Mouse (Mus musculus) left cerebral cortex, postnatal 4 days (tissue): ENCODE measurements around the gene Gjb3. TPM values are rescaled to one million over a fixed set of nuclear protein-coding genes. Genes with fewer than 3 reads are reported as not detected.

Source experiments
- DNase-seq: peaks from one replicate; pipeline ENCODE4 v3.0.0-alpha.2; 2022
- intact Hi-C: fragments of 180-260 bp; cut with DNase I; formaldehyde crosslinking; loops from one replicate; pipeline ENCODE4 v1.15.1; 2025
- total RNA-seq, 2 experiments: library from RNA; stranded (reverse); gene quantifications; 2 replicates each; pipeline ENCODE4 v1.2.3; 2021

The Gjb3 gene
- total RNA-seq, result under 1 TPM; 0.60 to 0.70 TPM

DNA sequence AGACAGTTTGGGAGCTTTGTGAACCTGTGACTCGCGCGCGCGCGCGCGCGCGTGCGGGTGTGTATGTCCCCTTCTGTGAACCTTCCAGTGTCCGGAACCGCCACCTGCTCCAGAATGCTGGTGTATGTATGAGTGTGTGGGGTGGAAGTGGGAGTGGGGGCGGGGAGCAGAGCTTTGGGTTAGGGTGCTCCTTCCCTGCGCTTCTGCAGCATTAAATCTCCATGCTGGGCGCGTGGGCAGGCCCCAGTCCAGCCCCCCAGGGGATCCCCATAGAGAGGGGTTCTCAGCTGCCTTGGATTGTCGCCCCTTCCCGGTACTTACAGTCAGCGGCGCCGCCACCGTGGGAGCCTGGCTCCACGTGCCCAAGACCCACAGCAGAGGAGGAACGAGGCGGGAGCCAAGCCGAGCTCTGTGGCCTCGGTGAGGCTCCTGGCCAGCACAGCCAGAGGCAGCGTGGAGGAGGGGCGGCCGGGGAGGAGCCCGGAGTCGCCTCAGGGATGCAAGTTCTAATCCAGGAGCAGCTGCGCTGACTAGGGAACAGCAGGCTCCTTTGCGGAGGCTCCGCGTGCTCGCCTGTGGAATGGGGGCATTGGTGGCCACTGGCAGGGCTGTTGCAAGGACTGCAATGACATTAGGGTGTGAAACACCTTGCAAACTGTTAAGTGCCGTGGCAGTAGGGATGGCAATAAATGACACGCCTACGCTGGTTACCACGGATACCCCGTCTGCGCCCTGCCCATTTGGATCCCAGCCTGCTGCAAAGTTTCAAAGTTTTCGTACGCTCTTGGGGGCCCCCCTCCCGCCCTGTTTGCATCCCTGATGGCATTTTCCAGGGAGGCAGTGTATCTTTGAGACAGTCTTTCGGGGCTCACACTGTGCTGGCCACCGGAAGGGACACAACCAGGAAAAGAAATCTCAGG is at the start of gene Gjb3:
TSS of gene Gjb3 (minus strand) at position 664 of the 920 bp plus-strand sequence.
- intact Hi-C loops, result no loop called here
- DNase-seq, result peak; percentile 38

DNA sequence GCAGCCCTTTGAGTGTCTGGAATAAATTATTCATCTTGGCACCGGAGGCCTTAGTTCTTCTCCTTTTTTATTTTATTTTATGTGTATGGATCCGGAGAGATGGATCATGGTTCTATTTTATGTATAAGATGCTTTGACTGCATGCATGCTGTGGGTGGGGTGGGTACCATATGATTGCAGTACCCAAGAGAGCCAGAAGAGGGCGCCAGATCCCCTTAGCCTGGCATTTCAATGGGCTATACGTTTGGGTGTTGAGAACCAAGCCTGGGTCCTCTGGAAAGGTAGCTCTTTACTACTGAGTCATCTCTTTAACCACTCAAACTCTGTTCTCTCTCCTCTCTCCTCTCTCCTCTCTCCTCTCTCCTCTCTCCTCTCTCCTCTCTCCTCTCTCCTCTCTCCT is 46.7 kb upstream of the Gjb3 start:
- intact Hi-C loops, result no loop called here
- no peak for DNase-seq

DNA sequence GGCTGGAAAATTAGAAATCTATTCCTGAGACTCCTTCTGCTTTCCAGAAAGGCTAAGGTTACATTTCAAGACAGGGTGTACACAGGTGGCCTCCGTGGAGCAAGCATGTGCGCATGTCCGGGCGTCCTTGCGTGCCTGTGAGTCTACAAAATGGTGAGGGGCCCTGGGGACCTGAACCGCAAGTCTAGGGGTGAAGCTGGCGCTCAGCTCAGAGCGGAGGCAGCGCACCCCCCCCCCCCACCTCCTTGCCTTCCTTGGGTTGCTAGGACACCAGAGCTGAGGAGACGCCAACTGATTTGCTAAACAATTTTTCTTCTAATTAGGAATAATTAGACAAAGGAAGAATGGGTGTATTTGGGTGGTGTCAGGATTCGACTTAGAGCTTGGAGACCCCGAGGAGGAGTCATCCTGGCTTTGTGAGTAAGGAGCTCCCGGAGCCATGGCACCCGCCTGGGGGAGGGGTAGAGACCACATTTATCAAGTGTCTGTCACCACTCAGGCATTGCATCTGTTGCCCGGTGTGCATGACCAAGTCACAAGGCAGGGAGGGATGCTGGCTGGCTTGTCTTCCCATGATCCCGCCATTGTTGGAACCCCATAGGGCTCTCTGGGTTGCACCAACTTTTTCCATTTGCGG is 45.0 kb upstream of the Gjb3 start:
- intact Hi-C loops, result no loop called here
- peak; percentile 30 for DNase-seq

DNA sequence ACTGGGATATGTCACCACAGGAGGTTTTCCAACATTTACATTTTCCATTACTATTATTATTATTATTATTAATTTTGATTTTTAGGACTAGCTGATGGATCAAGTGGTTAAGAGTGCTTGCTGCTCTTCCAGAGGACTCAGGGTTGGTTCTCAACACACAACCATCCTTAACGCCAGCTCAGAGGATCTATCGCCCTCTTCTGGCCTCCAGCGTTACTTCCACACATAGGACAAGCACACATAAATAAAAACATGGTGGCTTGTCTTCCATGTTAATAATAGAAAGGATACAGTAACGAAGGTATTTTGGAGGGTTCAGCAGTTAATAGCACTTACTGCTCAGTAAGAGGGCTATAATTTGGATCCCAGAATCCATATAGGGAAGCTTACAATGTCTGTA is 44.0 kb upstream of the Gjb3 start:
- DNase-seq, result no peak
- intact Hi-C loops, result no loop called here

DNA sequence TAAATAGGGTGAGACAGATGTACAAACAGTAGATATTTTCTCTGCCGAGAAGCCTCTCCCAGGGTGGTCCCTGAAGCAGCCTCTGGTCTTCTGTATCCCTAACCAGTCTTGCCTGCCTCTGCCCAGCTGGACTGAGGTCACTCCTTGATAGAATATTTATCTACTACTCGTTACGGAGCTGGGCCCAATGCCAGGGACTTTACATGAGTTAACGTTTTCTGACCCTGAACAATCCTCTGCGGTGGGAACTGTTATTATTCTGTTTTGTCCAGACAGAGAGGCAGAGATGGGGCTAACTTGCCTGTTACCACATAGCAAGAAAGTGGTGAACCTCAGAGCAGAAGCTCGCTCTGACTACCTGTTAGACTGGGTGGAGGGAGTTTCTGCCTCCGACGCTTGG is 42.8 kb upstream of the Gjb3 start:
- intact Hi-C loops, result no loop called here
- DNase-seq, result no peak

DNA sequence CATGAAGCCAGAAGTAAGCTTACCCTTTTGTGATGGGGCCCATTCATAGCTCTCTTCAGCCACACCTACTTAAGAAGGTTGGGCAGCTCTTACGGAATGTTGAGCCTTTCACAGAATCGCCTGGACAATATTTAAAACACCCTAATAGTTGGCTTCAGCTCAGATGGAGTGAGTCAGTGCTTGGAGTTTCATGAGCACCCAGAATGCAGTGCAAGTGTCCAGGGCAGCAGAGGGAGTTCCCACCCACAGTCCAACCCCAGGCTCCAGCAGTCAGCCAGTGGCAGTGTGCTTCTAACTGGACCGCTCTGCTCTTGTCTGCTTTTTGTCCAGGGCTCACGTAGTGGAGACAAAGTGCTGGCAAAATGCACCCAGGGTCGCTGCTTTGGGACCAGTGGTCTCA is 40.9 kb upstream of the Gjb3 start:
- intact Hi-C loops, result no loop called here
- no peak for DNase-seq

DNA sequence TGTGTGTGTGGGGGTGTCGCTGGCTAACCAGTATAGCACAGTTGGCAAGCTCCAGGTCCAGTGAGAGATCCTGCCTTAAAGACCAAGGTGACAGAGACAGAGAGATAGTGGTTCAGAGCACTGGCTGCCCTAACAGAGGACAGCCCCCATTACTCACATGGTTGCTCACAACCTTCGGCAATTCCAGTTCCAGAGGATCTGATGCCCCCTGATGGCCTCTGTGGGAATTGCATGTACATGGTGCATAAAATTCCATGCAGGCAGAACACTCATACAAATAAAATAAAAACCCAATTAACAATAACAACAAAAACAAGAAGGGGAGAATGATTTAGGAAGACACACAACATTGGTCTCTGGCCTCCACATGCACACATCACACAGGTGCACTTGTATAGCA is 39.8 kb upstream of the Gjb3 start:
- intact Hi-C loops, result no loop called here
- peak; percentile 29 for DNase-seq

DNA sequence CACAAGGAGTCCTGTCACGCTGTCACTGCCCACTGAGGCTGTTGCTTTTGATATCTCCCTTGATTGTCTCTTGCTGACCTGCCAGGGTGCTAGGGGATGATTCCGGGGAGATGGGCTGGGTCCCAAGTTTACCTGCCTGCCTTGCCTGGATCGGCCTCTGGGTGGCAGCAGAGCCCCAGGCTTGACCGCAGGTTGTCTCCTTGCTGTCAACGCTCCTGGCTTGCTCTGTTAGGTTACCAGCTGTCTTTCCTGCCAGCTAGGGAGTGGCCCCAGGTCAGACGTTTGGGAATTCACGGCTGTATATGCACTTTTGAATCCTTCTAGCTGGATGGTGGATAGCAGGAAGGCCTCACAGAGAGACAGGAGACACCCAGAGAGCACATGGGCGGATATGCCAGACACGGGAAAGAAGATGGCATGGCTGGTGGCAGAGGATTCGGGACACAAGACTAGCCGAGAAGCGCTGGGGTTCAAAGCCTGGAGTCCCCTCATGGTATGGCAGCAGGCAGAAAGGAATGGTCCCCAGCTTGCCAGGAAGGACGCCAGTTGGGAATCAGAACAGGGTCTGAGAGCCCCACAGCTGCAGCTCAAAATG is 37.8 kb upstream of the Gjb3 start:
- intact Hi-C loops, result loop anchor here (5.0 kb wide), 1 partner anchor 619 kb away; the partner anchor contains the start of gene Csmd2
- DNase-seq, result peak; percentile 79

DNA sequence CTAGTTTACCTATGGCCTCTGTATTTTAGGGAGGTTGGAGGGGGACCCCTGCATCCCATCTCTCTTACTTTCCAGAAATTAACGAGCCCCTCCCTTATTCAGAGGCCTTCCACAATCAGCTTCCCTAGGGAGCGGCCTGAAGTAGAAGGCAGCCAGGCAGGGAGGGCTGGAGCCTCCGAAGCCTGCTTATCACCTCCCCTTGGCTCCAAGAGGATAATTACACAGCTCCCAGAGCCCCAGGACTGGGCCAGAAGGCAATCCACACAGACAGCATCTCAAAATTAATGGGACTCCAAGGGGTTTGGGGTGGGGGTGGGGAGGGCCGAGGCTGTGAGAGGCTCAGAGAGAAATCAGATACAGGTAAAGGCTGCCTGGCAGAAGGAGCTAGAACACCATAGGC is 35.2 kb upstream of the Gjb3 start:
- no peak for DNase-seq
- intact Hi-C loops, result loop anchor here (5.0 kb wide), 1 partner anchor 621 kb away; the partner anchor contains the start of gene Csmd2

DNA sequence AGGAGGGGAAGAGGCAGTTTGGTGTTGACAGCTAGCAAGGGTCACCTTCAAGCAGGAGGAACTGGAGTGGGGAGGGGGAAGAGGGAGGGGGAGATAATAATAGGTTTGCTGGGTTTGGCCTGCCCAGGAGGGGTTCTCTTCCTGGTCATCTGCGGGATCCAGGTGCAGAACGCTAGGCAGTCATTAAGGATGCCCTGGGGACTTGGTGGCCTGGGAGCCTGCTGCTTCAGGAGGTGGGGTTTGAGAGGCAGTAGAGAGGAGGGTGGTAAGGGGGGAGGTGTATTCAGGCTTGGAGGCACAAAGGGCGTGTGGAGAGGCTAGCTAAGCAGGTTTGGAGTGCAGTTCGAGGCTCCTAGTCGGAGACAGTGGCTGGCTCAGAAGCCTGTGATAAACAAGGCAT is 34.8 kb upstream of the Gjb3 start:
- no peak for DNase-seq
- intact Hi-C loops, result loop anchor here (5.0 kb wide), 1 partner anchor 622 kb away; the partner anchor contains the start of gene Csmd2

DNA sequence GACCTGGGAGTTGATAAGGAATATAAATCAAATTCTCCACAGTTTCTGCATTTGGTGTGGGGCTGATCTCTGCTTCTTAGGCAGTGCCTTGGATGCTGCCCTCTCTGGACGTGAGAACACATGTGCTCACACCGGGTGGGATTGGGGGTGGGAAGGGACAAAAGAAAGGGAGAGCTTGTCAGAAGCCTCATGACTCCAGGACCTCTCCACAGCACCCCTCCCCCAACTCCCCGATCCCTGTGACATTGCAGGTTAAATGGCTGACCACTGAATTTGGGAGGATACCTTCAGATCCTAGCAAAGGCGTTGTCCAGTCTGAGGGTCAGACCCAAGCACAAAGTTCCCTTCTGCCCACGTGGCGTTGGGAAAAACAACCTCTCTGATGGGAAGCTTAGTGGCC is 33.8 kb upstream of the Gjb3 start:
- intact Hi-C loops, result no loop called here
- no peak for DNase-seq

DNA sequence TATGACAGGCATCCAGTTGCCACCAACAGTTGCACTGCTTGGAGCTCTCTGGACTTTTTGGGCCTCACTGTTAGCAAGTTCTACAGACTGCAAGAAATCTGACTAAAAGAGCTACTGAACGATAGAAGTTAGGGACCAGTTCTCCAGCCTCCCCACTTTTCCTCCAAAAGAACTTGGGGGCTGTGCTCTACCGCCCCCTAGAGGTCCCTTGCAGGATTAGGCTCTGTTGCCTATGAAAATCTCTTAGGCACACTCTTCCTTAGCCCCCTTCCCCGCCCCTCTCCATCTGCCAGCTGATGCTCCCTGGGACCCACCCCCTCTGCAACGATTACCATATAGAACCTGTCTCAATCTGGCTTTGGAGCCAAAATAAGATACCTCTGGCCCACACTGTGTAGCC is 32.7 kb upstream of the Gjb3 start:
- intact Hi-C loops, result no loop called here
- no peak for DNase-seq

DNA sequence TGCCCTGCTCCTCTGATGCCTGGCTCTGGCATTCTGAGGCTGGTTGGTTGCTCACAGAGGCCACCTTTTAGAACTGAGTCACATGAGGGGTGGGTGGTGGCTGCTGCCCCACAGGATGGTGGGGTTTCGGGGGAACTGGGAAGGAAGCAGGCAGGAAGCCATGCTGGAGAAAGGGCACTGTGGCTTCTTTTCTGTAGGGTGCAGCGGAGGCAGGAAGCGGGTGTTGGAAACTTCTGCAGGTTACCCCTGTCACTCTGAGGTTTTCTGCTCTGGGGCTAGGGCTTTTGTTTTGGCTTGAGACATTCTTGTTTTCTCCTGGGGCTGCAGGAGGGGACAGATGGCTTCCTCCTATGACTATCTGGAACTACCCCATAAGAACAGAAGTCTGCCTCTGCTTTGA is 31.9 kb upstream of the Gjb3 start:
- no peak for DNase-seq
- intact Hi-C loops, result no loop called here

DNA sequence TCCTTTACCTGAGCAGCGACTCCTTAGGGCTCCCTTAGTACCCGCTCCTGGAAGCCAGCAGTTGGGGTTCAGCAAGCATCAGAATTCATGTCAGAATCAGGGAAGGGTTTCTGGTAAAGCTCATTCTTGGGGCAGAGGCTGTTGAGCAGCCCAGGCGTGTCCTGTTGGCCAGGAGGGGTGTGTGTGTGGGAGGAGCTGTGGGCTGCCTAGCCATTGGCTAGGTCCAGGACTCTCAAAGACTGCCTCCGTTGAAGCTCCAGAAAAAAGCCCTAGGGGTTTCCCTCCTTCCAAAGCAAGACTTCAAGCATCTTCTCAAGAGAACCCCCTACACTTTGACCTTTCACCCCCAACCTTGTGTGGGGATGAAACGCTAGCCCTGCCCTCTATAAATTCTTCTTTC is 27.4 kb upstream of the Gjb3 start, which contains the start of gene Gjb5:
TSS of gene Gjb5 (minus strand) at position 164 of the 400 bp plus-strand sequence.
- intact Hi-C loops, result no loop called here
- DNase-seq, result no peak

DNA sequence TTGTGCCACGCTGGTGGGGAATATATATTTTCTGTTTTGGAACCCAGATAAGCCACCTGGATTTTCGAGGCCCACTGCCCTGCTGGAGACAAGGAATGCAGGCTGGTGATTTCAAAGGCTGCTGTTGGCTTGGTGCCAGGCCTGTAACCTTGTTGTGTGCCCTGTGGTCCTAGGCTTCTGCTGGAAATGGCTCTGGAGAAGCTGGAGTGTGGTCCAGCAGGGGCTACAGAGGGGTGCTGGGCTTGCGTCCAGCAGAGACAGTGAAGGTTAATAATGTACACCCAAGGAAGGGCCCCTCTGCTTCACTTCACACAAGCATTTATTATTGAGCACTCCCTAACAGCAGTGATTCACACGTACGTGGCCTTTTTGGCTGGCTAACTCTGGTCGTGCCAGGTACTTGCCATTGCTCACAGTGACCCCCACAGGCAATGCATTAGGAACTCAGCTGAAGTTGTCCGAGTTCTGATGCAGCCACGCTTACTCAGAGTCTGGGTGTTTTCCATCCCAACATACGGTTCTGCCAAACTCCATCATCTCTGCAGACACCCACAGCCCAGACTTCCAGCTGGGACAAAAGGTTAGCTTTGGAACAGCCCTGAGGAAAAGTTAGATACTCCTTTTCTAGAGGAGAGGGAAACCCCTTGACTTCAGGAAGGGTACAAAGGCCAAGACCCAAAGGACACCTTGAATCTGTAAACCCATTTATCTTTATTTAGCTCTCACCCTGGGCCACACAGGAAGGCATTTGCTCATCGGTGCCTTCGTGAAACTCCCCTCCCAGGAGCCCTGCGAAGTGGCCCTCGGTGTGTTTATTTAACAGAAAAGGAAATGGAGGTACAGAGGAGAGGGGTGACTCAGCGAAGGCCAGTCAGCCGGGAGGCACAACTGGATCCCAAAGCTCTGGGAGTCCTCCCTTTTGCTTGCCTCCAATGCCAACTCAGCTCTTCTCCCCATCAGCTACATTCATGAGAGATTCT is 24.2 kb upstream of the Gjb3 start:
- DNase-seq, result no peak
- intact Hi-C loops, result no loop called here

DNA sequence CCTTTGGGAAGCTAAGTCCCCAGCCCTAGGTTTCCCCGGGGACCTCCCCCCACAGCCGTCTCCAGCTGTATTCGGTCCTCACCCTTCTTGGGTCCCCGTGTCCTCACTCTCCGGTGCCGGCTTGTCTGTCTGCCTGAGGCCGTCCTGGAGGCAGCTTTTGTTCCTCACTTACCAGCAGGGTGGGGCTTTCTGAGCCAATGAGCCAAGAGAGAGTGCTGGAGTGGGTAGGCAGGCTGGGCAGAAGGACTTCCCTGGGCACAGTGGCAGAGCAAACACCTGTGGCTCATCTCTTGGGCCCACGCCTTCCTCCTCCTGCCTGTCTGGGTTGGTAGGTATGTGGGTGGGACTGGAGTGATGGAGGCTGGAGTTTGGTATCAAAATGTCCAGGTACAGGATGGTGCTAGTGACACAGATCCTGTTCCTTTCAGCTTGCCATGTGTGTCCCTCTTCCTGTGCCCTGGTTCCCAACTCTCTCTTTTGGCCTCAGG is 23.4 kb upstream of the Gjb3 start, which contains the start of gene Gjb4:
TSS of gene Gjb4 (minus strand) at position 131 of the 488 bp plus-strand sequence.
- intact Hi-C loops, result no loop called here
- no peak for DNase-seq

DNA sequence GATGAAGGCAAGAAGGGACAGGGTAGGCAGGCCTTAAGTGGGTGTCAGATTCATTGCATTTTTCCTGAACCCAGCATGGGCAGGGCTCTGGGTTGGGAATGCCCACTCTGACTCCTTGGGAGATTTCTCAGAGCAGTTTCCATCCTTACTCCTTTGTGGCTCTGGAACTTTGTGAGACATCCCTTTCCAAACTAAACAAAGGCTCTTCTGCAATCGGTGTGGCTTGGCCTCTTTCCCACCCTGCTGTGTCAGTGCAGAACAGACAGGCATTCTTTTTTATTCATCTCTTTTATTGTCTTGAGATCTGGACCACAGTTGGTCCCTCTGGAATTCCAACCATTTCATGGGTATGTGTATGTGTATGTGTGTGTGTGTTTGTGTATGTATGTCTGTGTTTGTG is 21.9 kb upstream of the Gjb3 start:
- no peak for DNase-seq
- intact Hi-C loops, result no loop called here

DNA sequence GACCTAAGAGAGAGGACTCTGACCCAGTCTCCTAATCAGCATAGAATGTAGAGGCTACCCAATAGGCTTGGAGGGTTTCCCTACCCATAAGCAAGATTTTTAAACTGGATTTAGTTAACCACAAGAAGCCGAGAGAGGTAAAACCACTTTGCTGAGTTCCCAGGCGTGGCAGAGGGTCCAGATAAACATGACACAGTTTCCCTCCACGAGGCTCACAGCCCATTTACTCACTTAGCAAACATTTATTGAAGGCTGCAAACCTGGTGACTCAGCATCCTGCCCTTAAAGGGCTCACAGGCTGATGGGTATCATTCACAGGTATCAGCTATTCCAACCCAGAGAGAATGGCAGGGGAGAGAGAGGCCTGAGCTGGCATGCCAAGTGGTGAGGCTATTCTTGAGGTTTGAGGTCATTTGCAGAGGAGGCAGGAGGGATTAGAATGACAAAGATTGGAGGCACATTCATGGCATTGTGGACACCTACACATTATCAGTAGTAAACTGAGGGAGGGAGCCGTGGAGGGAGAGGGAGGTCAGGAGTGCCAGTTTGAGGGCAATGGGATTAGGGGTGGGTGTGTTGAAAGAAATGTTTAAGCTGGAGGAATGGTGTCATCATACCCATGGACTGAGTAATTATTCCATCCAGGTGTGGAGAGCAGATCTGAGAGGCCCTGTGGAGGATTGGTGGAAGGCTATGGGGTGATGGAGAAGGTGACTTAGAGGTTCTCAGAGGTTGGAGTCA is 19.1 kb upstream of the Gjb3 start:
- intact Hi-C loops, result no loop called here
- no peak for DNase-seq

DNA sequence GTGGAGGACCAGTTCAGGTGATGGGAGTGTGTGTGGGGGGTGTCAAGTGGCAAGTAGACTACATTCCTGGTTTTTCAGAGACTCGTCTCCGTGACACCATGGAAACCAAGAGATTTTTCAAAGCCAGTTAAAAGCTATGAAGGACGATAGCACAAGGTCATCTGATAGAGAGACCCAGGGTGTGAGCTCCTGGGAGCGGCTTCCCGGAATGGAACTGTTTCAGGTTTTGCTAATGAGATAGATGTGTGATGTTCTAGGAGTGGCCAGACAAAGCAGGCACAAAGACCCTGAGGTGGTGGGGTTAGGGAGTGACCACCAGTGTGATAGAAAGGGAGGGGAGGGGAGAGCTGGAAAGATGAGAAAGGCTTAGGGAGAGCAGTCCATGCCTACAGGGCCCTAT is 14.4 kb upstream of the Gjb3 start:
- intact Hi-C loops, result no loop called here

More for the DNA sequence above, 14.4 kb upstream of the Gjb3 start:
- DNase-seq, result no peak
